Mouse (Mus musculus) CH12.LX (cell line): ENCODE measurements around the gene Ankrd33.

ENCODE experiments used
- CTCF ChIP-seq, 2 experiments: IDR thresholded peaks in 1 of 2; conservative IDR thresholded peaks in 1 of 2; 2 replicates each; pipeline ENCODE4 v1.5.1; 2011 to 2012; ENCODE audit warnings: low read depth in 2 of 2, low read length in 2 of 2, improper control_type of control experiment in 1 of 2, inconsistent platforms in 1 of 2, mild to moderate bottlenecking in 1 of 2, moderate library complexity in 1 of 2
- EP300 ChIP-seq: IDR thresholded peaks from 2 replicates; pipeline ENCODE4 v1.6.1; 2011; ENCODE audit warnings: low read length, improper control_type of control experiment
- MAFK ChIP-seq: IDR thresholded peaks from 2 replicates; pipeline ENCODE4 v1.6.1; 2011; ENCODE audit warnings: low read length, improper control_type of control experiment; ENCODE audit not compliant: insufficient replicate concordance
- MXI1 ChIP-seq: IDR thresholded peaks from 2 replicates; pipeline ENCODE4 v1.6.1; 2011; ENCODE audit warnings: mild to moderate bottlenecking, low read depth, low read length, improper control_type of control experiment
- NELFE ChIP-seq: IDR thresholded peaks from 2 replicates; pipeline ENCODE4 v1.6.1; 2011; ENCODE audit warnings: low read depth, low read length, improper control_type of control experiment
- POLR2A ChIP-seq: IDR thresholded peaks from 2 replicates; pipeline ENCODE4 v1.6.1; 2011; ENCODE audit warnings: low read depth, mild to moderate bottlenecking, improper control_type of control experiment, low read length
- RAD21 ChIP-seq: IDR thresholded peaks from 2 replicates; pipeline ENCODE4 v1.6.1; 2011; ENCODE audit warnings: low read depth, mild to moderate bottlenecking, low read length, improper control_type of control experiment, moderate library complexity
- TBP ChIP-seq: conservative IDR thresholded peaks from 2 replicates; pipeline ENCODE4 v1.6.1; 2011; ENCODE audit warnings: low read depth, low read length, improper control_type of control experiment
- USF2 ChIP-seq: conservative IDR thresholded peaks from 2 replicates; pipeline ENCODE4 v1.6.1; 2011; ENCODE audit warnings: low read depth, low read length, improper control_type of control experiment

DNA sequence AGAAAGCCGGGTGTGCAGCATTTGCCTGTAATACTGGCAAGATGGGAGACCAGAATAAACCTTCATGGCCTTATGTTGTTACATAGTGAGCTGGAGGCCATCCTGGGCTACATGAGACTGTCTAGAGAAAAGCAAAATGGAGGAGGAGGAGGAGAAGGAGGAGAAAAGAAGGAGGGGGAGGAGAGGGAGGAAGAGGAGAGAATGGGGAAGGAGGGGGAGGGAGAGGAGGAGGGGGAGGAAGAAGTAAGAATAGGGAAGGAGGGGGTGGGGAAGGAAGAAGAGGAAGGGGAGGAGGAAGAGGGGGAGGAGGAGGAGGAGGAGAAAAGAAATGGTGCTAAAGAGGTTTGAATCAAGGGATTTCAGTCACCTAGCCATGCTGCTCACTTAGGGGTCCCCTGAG lies 44.6 kb downstream of the Ankrd33 start:
- no peak for TF ChIP-seq USF2
- TF ChIP-seq CTCF (conservative IDR thresholded peaks at IDR 0.05 in 1 of 2, IDR thresholded peaks at IDR 0.05 in 1 of 2; ENCODE audit: low read depth in 2 of 2, low read length in 2 of 2), result no peak
- no peak for TF ChIP-seq RAD21
- TF ChIP-seq POLR2A, result no peak
- TF ChIP-seq EP300, result no peak
- no peak for TF ChIP-seq MXI1
- TF ChIP-seq MAFK, result no peak
- TF ChIP-seq NELFE, result no peak
- TF ChIP-seq TBP, result no peak
